Mouse (Mus musculus) cortical plate, adult 2 months (tissue): Measurements from ENCODE around the gene Rrnad1.

Experiments used
- CTCF ChIP-seq: fragments of 200-500 bp; IDR thresholded peaks from 2 replicates; pipeline ENCODE4 v1.5.1; 2011; ENCODE audit warnings: mild to moderate bottlenecking, control low read depth, low read length; ENCODE audit not compliant: insufficient read depth; ENCODE audit errors: extremely low read depth
- POLR2A ChIP-seq: fragments of 200-500 bp; IDR thresholded peaks from 2 replicates; pipeline ENCODE4 v1.6.1; 2011; ENCODE audit warnings: mild to moderate bottlenecking, low read length, control low read depth; ENCODE audit not compliant: insufficient read depth; ENCODE audit errors: extremely low read depth

DNA sequence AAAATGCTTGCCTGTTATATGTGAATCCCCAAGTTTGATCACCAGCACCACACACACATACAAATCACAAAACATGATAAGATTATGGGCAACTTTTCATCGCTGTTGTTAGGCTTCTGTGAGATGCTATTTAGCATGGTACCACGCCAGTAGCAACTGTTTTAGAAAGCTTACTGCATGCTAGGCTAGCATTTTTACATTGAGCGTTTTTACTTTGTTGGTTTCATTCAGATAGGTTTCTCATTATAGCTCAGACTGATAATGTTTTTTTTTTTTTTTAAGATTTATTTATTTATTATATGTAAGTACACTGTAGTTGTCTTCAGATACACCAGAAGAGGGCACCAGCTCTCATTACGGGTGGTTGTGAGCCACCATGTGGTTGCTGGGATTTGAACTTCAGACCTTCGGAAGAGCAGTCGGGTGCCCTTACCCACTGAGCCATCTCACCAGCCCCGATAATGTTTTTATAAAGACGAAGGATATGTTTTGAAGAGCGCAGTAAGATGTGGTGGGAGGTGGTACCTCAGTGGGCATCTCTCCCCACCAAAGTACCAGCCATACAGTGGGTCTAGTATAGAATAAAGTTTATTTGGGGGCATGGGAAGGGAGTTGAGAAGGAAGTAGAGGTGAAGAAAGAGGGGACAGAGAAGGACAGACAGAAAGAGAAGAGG, 10.1 kb downstream of the Rrnad1 start:
- TF ChIP-seq POLR2A (no peak), CTCF (no peak)
